Mouse (Mus musculus) embryo, embryonic 11 days (tissue): ENCODE results near the gene Sfpq.

ENCODE experiments used
- DNase-seq: peaks from one replicate; pipeline ENCODE4 v3.0.0-alpha.2; 2015

The Sfpq gene

GRCm38 (mm10) chr4:127027228-127028190, 6.4 kb downstream of the Sfpq start:
- peak; percentile 70 for DNase-seq

- no peak for DNase-seq
These were observed 16.0 kb downstream of the Sfpq start for GRCm38 (mm10) chr4:127037158-127037557.

- DNase-seq: no peak
These were observed 17.0 kb downstream of the Sfpq start for GRCm38 (mm10) chr4:127037908-127038827.

GRCm38 (mm10) chr4:127038828-127039349, 17.8 kb downstream of the Sfpq start:
- DNase-seq: no peak

GRCm38 (mm10) chr4:127039871-127040483, 18.9 kb downstream of the Sfpq start:
- no peak for DNase-seq

- no peak for DNase-seq
These were observed 22.4 kb downstream of the Sfpq start for GRCm38 (mm10) chr4:127043540-127043939.

GRCm38 (mm10) chr4:127051121-127051520, 30.0 kb downstream of the Sfpq start:
- DNase-seq: no peak

- DNase-seq: no peak
These were observed 31.9 kb downstream of the Sfpq start for GRCm38 (mm10) chr4:127053071-127053470.

GRCm38 (mm10) chr4:127054522-127055198, 33.5 kb downstream of the Sfpq start:
- DNase-seq: no peak

- peak; percentile 94 for DNase-seq
These were observed 39.6 kb downstream of the Sfpq start, which contains the start of gene Zmym1 for GRCm38 (mm10) chr4:127060585-127061290. Gene Zmym1, minus strand, starts transcription at chr4:127061152.

GRCm38 (mm10) chr4:127064051-127064450, 42.9 kb downstream of the Sfpq start:
- no peak for DNase-seq

- DNase-seq: no peak
These were observed 53.8 kb downstream of the Sfpq start for GRCm38 (mm10) chr4:127074915-127075314.

- peak; percentile 99 for DNase-seq
These were observed 55.9 kb downstream of the Sfpq start, which contains the start of gene Zmym6 for GRCm38 (mm10) chr4:127076875-127077548. Gene Zmym6, plus strand, starts transcription at chr4:127077383.

GRCm38 (mm10) chr4:127080806-127081205, 59.7 kb downstream of the Sfpq start:
- no peak for DNase-seq

- no peak for DNase-seq
These were observed 62.0 kb downstream of the Sfpq start for GRCm38 (mm10) chr4:127083131-127083530.

GRCm38 (mm10) chr4:127085761-127086160, 64.6 kb downstream of the Sfpq start:
- no peak for DNase-seq
